Mouse (Mus musculus) cerebellum, adult 2 months (tissue): ENCODE measurements at regions not wholly inside any gene's neighbourhood (a gene's known extent, or its start where the extent isn't known, plus 50 kb on each side); places are given as distances from the start of the nearest gene placed in this dataset.

Experiments
- DNase-seq, 2 experiments: peaks; one replicate each; pipeline ENCODE4 v3.0.0; 2021
- H3K27ac ChIP-seq: fragments of 200-500 bp; 2 replicates; pipeline ENCODE4 v1.5.1; 2012; ENCODE audit warnings: low read length, control low read depth, inconsistent platforms; ENCODE audit not compliant: insufficient read depth
- H3K27me3 ChIP-seq: fragments of 200-500 bp; 2 replicates; pipeline ENCODE4 v1.6.1; 2012; ENCODE audit warnings: inconsistent platforms, mild to moderate bottlenecking, low read length, moderate library complexity; ENCODE audit not compliant: control insufficient read depth, insufficient read depth
- H3K4me1 ChIP-seq: fragments of 200-500 bp; 2 replicates; pipeline ENCODE4 v1.6.1; 2011; ENCODE audit warnings: low read length; ENCODE audit not compliant: control insufficient read depth, insufficient read depth
- H3K4me3 ChIP-seq: fragments of 200-500 bp; replicated peaks from 2 replicates; pipeline ENCODE3; 2011; ENCODE audit warnings: mild to moderate bottlenecking, low read depth, low read length, control low read depth; ENCODE audit not compliant: insufficient read depth
- CTCF ChIP-seq: fragments of 200-500 bp; IDR thresholded peaks from 2 replicates; pipeline ENCODE4 v1.5.1; 2011; ENCODE audit warnings: low read depth, mild to moderate bottlenecking, control low read depth, low read length, moderate library complexity, borderline replicate concordance; ENCODE audit not compliant: insufficient read depth
- POLR2A ChIP-seq: fragments of 200-500 bp; IDR thresholded peaks from 2 replicates; pipeline ENCODE4 v1.6.1; 2011; ENCODE audit warnings: low read length, control low read depth, borderline replicate concordance; ENCODE audit not compliant: insufficient read depth
- WGBS: fragments of 180-500 bp; shearing (Covaris S2); methylation state at CpG from one replicate; pipeline ENCODE4 v1.1.7; 2018; 5-methylcytosine and 5-hydroxymethylcytosine counted together

DNA sequence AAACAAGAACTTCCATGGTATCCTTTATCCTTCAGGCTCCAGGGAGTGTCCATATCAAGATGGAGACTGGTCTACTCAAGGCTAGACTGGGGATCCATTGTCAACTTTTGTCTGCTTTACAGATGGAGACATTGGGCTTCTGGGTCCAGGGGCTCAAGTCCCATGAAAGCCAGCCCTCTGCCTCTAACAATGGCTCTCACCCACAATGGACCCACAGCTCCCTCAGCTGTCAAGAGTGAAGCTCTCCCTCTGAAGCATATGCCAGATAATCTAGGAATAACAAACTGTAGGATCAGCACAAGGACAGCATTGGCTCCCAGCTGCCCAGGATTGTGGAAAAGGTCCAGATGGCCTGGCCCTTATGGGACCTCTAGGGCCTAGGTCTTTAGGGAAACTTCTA is 302.3 kb downstream of the Mroh4 start:
- TF ChIP-seq CTCF (no peak), POLR2A (no peak)
- Histone ChIP-seq H3K27me3 (no peaks in the 10 kb centered on the region), H3K4me3 (no peak overlapping the region), H3K4me1 (no peaks in the 10 kb centered on the region), H3K27ac (no peak overlapping the region)
- DNase-seq: no peak

DNA sequence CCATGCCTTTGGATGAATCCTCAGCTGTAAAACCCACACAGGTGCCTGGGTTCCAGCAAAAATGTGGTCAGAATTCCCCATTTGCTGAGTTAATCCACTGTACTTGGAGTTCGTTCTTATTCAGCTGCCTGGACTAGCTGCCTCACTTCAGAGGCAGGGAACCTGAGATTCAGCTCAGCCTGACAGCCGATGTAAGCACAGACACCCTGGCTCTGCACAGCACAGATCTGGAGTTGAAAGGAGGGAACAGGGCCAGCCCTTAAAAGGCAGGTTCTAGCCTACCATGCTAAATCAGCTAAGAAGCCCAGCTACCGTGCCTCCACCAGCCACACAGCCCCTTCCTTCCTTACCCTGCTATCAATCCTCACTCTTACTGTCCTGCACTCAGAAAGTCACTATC is 306.0 kb downstream of the Mroh4 start:
- WGBS: 82% methylated on average over 3 of the region's 3 CpGs
- H3K4me3 ChIP-seq: no peak overlapping the region
- TF ChIP-seq POLR2A (no peak), CTCF (no peak)
- no peaks in the 10 kb centered on the region for H3K27me3 ChIP-seq
- no peak for DNase-seq
- no peak overlapping the region for H3K27ac ChIP-seq
- H3K4me1 ChIP-seq: no peaks in the 10 kb centered on the region

DNA sequence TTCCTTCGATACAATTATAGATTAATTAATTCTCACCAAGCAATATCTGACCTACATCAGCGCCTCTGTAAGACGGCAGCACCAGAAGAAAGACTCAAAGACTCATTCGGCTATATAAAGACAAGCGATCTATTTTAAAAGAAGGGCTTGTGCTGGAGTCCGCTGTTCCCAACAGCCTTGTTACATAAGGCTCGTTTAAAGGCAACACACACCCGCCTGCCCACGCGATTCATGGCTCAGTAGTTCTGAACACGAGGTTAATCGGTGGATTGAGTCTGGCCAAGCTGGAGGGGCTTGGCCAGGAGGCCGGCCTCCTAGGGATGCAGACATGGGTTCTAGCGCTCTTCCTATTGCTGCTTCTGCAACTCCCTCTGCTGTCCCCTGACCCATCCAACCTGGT is 306.9 kb downstream of the Mroh4 start:
- Histone ChIP-seq H3K4me3 (no peak overlapping the region), H3K4me1 (no peaks in the 10 kb centered on the region), H3K27me3 (no peaks in the 10 kb centered on the region), H3K27ac (no peak overlapping the region)
- DNase-seq: peak; percentile 19 to 40
- WGBS: 27% methylated on average over 14 of the region's 14 CpGs
- TF ChIP-seq POLR2A (no peak), CTCF (no peak)

DNA sequence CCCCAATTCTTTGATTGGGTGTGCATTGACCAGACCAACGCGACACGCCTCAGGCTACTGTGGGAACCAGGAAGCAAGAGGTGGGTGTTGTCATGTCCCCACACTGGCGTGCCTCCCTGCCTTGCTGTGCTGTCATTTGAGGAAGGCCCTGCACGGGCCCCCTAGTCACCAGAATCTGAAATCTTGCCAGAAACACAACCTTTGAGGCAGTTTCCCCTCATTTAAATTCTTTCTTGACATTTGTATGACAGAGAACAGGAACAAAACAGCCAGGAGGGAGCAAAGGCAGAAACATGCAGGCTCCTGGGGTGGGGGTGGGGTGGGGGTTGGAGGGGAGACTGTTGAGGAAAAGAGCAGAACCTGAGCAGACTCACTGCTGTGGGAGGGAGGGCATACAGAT is 309.5 kb downstream of the Mroh4 start:
- TF ChIP-seq CTCF: no peak
- no peak for TF ChIP-seq POLR2A
- Histone ChIP-seq H3K4me3 (no peak overlapping the region), H3K4me1 (no peaks in the 10 kb centered on the region), H3K27me3 (no peaks in the 10 kb centered on the region), H3K27ac (no peak overlapping the region)
- 73% methylated on average over 5 of the region's 5 CpGs for WGBS
- no peak for DNase-seq

DNA sequence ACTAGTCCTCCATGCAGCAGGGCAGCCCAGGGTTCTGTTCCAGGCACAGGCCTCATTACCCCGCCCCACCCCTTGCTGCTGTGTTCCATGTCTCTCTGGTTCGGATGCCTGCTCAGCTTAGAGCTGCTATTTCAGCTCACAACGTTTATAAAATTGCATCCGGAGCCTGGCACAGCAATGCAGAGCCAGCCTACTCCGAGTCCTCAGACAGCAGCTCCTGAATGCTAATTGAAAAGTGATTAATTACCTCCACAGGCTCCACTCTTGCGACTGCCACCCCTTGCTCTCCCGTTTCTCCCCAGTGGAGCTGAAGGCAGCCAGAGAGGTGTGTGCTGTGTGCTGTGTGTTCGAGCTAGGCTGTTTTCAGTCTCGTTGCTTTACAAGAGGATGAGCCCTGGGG is 310.6 kb downstream of the Mroh4 start:
- WGBS: 55% methylated on average over 9 of the region's 9 CpGs
- no peaks in the 10 kb centered on the region for H3K4me1 ChIP-seq
- DNase-seq: no peak
- H3K4me3 ChIP-seq: no peak overlapping the region
- no peaks in the 10 kb centered on the region for H3K27me3 ChIP-seq
- no peak overlapping the region for H3K27ac ChIP-seq
- no peak for TF ChIP-seq POLR2A
- TF ChIP-seq CTCF: no peak

DNA sequence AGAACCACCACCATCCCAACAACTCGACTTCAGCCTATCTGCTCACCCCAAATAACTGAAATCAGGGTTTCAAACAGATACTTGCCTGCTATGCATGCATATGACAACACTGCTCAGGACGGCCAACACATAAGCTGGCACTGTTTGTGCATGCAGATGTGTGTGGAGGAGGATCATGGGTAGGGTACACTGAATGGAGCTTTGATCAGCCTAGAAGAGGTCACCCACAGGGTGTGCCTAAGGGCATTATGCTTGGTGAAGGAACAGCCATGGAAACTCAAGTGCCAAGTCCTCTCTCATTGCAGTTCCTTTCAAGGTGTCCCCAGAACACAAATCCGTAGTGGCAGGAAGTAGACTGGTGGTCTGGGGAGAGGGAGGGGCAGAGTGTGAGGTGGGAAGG is 316.7 kb downstream of the Mroh4 start:
- Histone ChIP-seq H3K27ac (no peak overlapping the region), H3K4me1 (0 out of 2 replicates have a peak, but pooled peaks cover 3% of the 10 kb centered on the region), H3K4me3 (no peak overlapping the region), H3K27me3 (no peaks in the 10 kb centered on the region)
- 67% methylated on average over 3 of the region's 3 CpGs for WGBS
- TF ChIP-seq POLR2A: no peak
- TF ChIP-seq CTCF: no peak
- DNase-seq: no peak

DNA sequence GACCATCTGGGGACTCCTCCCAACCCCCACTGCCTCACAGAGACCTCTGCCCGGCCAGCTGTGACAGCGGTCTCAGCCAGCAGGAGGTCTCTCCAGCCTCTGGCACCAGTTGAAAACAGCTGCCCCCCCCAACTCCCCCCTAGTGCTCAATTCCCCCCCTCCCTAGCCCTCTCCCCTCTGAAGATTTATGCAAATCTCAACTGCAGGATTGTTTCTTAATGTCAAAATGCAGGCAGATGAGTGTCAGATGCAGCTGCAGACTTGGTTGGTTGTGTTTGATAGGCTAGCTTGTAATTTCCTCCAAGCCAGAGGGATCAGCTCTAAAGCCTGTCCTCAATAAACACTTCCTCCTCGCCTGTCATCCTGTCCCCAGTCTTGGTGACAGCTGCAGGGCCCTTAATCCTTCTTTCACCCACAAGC is 317.7 kb downstream of the Mroh4 start:
- 26% methylated on average over 3 of the region's 3 CpGs for WGBS

DNA sequence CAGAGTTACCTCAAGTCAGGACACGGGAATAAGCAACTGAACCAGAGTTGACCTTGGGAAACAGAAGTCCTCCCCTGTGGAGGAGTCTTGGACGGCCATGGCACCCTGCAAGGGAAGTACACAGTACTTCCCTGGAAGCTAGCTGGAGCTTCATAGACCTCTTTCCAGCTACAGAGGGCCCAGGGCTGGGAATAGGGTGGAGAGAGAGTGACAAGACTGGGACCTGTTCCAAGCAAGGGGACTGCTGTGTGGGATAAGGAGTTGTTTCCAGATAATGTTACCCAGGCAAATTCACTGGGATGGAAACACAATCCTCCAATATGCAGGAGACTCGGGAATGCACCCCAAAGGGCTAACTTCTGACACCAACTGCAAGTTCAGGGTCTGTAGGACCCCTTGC is 325.1 kb downstream of the Mroh4 start:
- H3K4me3 ChIP-seq: no peak overlapping the region
- DNase-seq: no peak
- WGBS: 16% methylated on average over 3 of the region's 3 CpGs
- H3K4me1 ChIP-seq: no peaks in the 10 kb centered on the region
- no peak overlapping the region for H3K27ac ChIP-seq
- TF ChIP-seq CTCF (no peak), POLR2A (no peak)
- H3K27me3 ChIP-seq: no peaks in the 10 kb centered on the region

More for the DNA sequence above, 317.7 kb downstream of the Mroh4 start:
- Histone ChIP-seq H3K27me3 (no peaks in the 10 kb centered on the region), H3K4me1 (0 out of 2 replicates have a peak, but pooled peaks cover 3% of the 10 kb centered on the region), H3K27ac (no peak overlapping the region), H3K4me3 (no peak overlapping the region)
- no peak for DNase-seq
- no peak for TF ChIP-seq POLR2A
- no peak for TF ChIP-seq CTCF
